27 mouse cellular contexts compared by ENCODE assay signal in the genomic region with DNA sequence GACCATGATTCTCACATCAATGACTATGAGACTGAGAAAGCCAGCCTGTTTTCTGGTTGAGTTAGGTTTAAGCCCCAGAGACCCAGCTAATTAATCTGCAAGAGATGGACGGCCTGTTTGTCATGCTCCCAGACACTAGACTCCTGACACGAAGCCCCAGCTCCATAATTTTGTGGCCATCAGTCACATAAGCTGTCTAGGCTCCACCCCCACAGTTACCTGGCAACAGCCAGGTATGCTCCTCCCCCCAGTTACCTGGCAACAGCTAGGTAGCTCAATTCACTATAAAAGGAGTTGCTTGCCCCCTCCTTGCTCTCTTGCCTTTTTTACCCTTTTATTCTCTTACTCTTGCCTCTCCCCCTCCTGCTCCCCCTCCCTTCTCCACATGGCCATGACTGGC.
A peak's percentile ranks its signal among the peaks of the same experiment; 100 is the strongest.
DNase-seq lines count a peak whose midpoint lies in the region; ATAC-seq and TF ChIP-seq lines count a peak whose summit lies in the region.
"Had no signal": no experiment of that assay in that cellular context is flagged by ENCODE, and none has a peak within 500 bp of the region (broad histone marks: within the 10 kb centered on the region; RNA-seq: fewer than 3 reads in every experiment).

No protein-coding gene starts in this region.

- ATAC-seq in hindbrain, embryonic 12.5 days (ENCODE audit: low FRiP score) = no peak
- peak; percentile 54; the same call in 1 of the 2 replicates for ATAC-seq in midbrain, postnatal 0 days (ENCODE audit: low FRiP score)
- ATAC-seq: activated CD4-positive, CD25-positive, alpha-beta regulatory T cell, adult 4 months; CD4-positive, CD25-positive, alpha-beta regulatory T cell, adult 4 months; forebrain, embryonic 16.5 days had no signal

- H3K9me3 ChIP-seq in hindbrain, embryonic 10.5 days = no peaks in the 10 kb centered on the region
- H3K9me3 ChIP-seq in hindbrain, embryonic 12.5 days (replicated peaks) = no peaks in the 10 kb centered on the region
- no peaks in the 10 kb centered on the region for H3K9me3 ChIP-seq in midbrain, postnatal 0 days (ENCODE audit: low read length)
- H3K9me3 ChIP-seq: embryonic facial prominence, embryonic 12.5 days; forebrain, embryonic 10.5 days; limb, embryonic 13.5 days; lung, embryonic 15.5 days; neural tube, embryonic 13.5 days; stomach, embryonic 15.5 days had no signal

- no peaks in the 10 kb centered on the region for H3K36me3 ChIP-seq in hindbrain, embryonic 10.5 days
- no peaks in the 10 kb centered on the region for H3K36me3 ChIP-seq in hindbrain, embryonic 12.5 days
- no peaks in the 10 kb centered on the region for H3K36me3 ChIP-seq in testis, adult 2 months (ENCODE audit: control insufficient read depth, insufficient read depth, low read length)
- H3K36me3 ChIP-seq in midbrain, postnatal 0 days (ENCODE audit: insufficient read depth, low read length) = no peaks in the 10 kb centered on the region
- H3K36me3 ChIP-seq: embryonic facial prominence, embryonic 12.5 days; forebrain, embryonic 10.5 days; limb, embryonic 13.5 days; lung, embryonic 15.5 days; neural tube, embryonic 13.5 days; stomach, embryonic 15.5 days had no signal

- WGBS in hindbrain, embryonic 10.5 days = 40% methylated on average over 2 of the region's 2 CpGs
- 21% methylated on average over 2 of the region's 2 CpGs for WGBS in hindbrain, embryonic 12.5 days
- 8% methylated on average over 2 of the region's 2 CpGs for WGBS in midbrain, postnatal 0 days

- peaks cover 14% of the 10 kb centered on the region for H3K4me1 ChIP-seq in hindbrain, embryonic 10.5 days (replicated peaks)
- peaks cover 6% of the 10 kb centered on the region for H3K4me1 ChIP-seq in hindbrain, embryonic 12.5 days
- H3K4me1 ChIP-seq in testis, adult 2 months (ENCODE audit: control insufficient read depth, insufficient read depth, low read length) = no peaks in the 10 kb centered on the region
- no peaks in the 10 kb centered on the region for H3K4me1 ChIP-seq in midbrain, postnatal 0 days (ENCODE audit: insufficient read depth, low read length)
- H3K4me1 ChIP-seq: embryonic facial prominence, embryonic 12.5 days; lung, embryonic 15.5 days; stomach, embryonic 15.5 days had no signal

- no peak for TF ChIP-seq POLR2A in testis, adult 2 months (IDR thresholded peaks at IDR 0.05; ENCODE audit: control insufficient read depth, low read depth, low read length)

- no peak overlapping the region for H3K9ac ChIP-seq in hindbrain, embryonic 12.5 days
- H3K9ac ChIP-seq in midbrain, postnatal 0 days (replicated peaks; ENCODE audit: low read length, poor library complexity, severe bottlenecking) = no peak overlapping the region
- H3K9ac ChIP-seq: embryonic facial prominence, embryonic 12.5 days; hindbrain, embryonic 14.5 days; limb, embryonic 13.5 days; lung, embryonic 15.5 days; neural tube, embryonic 13.5 days; stomach, embryonic 15.5 days had no signal

- H3K27ac ChIP-seq in hindbrain, embryonic 10.5 days = peak overlapping the region; percentile 64; the same call in 1 of the 2 replicates
- H3K27ac ChIP-seq in hindbrain, embryonic 12.5 days = no peak overlapping the region
- H3K27ac ChIP-seq in testis, adult 2 months (ENCODE audit: control insufficient read depth, insufficient read depth, low read depth, low read length) = no peak overlapping the region
- H3K27ac ChIP-seq in midbrain, postnatal 0 days (ENCODE audit: low read depth, low read length) = no peak overlapping the region
- H3K27ac ChIP-seq: embryonic facial prominence, embryonic 12.5 days; hindbrain, embryonic 14.5 days; limb, embryonic 13.5 days; lung, embryonic 15.5 days; neural tube, embryonic 13.5 days; stomach, embryonic 15.5 days had no signal

- H3K27me3 ChIP-seq in hindbrain, embryonic 10.5 days (ENCODE audit: insufficient read depth, poor library complexity, severe bottlenecking) = no peaks in the 10 kb centered on the region
- no peaks in the 10 kb centered on the region for H3K27me3 ChIP-seq in hindbrain, embryonic 12.5 days
- H3K27me3 ChIP-seq in testis, adult 2 months (ENCODE audit: control insufficient read depth, insufficient read depth, low read length) = no peaks in the 10 kb centered on the region
- no peaks in the 10 kb centered on the region for H3K27me3 ChIP-seq in midbrain, postnatal 0 days (ENCODE audit: insufficient read depth, low read length)
- H3K27me3 ChIP-seq: embryonic facial prominence, embryonic 12.5 days; limb, embryonic 13.5 days; lung, embryonic 15.5 days; neural tube, embryonic 13.5 days; stomach, embryonic 15.5 days had no signal

- DNase-seq in hindbrain, embryonic 10.5 days (ENCODE audit: low spot score) = no peak
- no peak for DNase-seq in testis, postnatal 10 days (ENCODE audit: low spot score)
- DNase-seq in midbrain, postnatal 0 days (ENCODE audit: low spot score) = peak; percentile 54
- DNase-seq in ovary, postnatal 36 days (ENCODE audit: low spot score) = no peak
- DNase-seq in kidney, adult 8-10 months = no peak
- DNase-seq: adrenal gland, adult 2 months; cerebellum, adult 9-10 months; embryo, embryonic 11 days; heart, postnatal 14 days; kidney, adult 18-20 months; kidney, postnatal 36 days; right cerebral cortex, postnatal 25 days; thymus, adult 18-20 months; thymus, postnatal 36 days had no signal

- no peak for TF ChIP-seq CTCF in testis, adult 2 months (IDR thresholded peaks at IDR 0.05; ENCODE audit: control insufficient read depth, insufficient read depth, insufficient replicate concordance, low read depth, low read length)
- TF ChIP-seq CTCF in midbrain, postnatal 0 days (IDR thresholded peaks at IDR 0.05) = no peak

- H3K4me3 ChIP-seq in hindbrain, embryonic 10.5 days = no peak overlapping the region
- H3K4me3 ChIP-seq in hindbrain, embryonic 12.5 days = no peak overlapping the region
- H3K4me3 ChIP-seq in testis, adult 2 months (ENCODE audit: control insufficient read depth, low read depth, low read length) = peak overlapping the region; percentile 5; the same call in 1 of the 2 replicates
- H3K4me3 ChIP-seq in midbrain, postnatal 0 days (ENCODE audit: low read depth, low read length) = no peak overlapping the region
- H3K4me3 ChIP-seq: embryonic facial prominence, embryonic 12.5 days; forebrain, embryonic 10.5 days; limb, embryonic 13.5 days; lung, embryonic 15.5 days; neural tube, embryonic 13.5 days; stomach, embryonic 15.5 days had no signal

- no peak overlapping the region for H3K4me2 ChIP-seq in hindbrain, embryonic 12.5 days (replicated peaks)
- H3K4me2 ChIP-seq in midbrain, postnatal 0 days (ENCODE audit: low read depth, low read length, poor library complexity, severe bottlenecking) = no peak overlapping the region
- H3K4me2 ChIP-seq: embryonic facial prominence, embryonic 12.5 days; hindbrain, embryonic 14.5 days; limb, embryonic 13.5 days; liver, embryonic 11.5 days; lung, embryonic 15.5 days; neural tube, embryonic 13.5 days; stomach, embryonic 15.5 days had no signal
